Mouse (Mus musculus) embryonic facial prominence, embryonic 15.5 days (tissue): Measurements from ENCODE around the gene Angpt4. TPM values are rescaled to one million over a fixed set of nuclear protein-coding genes. Genes with fewer than 3 reads are reported as not detected.
A peak's percentile ranks its signal among the peaks of the same experiment; 100 is the strongest.

Source experiments
- ATAC-seq: fragments of 200-750 bp; cut with Nextera tagmentation; 2 replicates; pipeline ENCODE4 v1.8.0; 2017; ENCODE audit warnings: low read depth, moderate TSS enrichment; ENCODE audit not compliant: insufficient number of reproducible peaks, low FRiP score, low TSS enrichment
- H3K27ac ChIP-seq: fragments of 300-500 bp; sonication (generic); replicated peaks from 2 replicates; pipeline ENCODE4 v1.5.1; 2015; ENCODE audit warnings: mild to moderate bottlenecking, inconsistent platforms
- H3K27me3 ChIP-seq: fragments of 300-500 bp; sonication (generic); 2 replicates; pipeline ENCODE4 v1.6.1; 2015; ENCODE audit warnings: inconsistent platforms
- H3K36me3 ChIP-seq: fragments of 300-500 bp; sonication (generic); 2 replicates; pipeline ENCODE4 v1.6.1; 2015; ENCODE audit warnings: mild to moderate bottlenecking, inconsistent platforms
- H3K4me1 ChIP-seq: fragments of 300-500 bp; sonication (generic); 2 replicates; pipeline ENCODE4 v1.6.1; 2015; ENCODE audit warnings: inconsistent platforms
- H3K4me2 ChIP-seq: fragments of 300-500 bp; sonication (generic); replicated peaks from 2 replicates; pipeline ENCODE4 v1.6.1; 2015; ENCODE audit warnings: mild to moderate bottlenecking, inconsistent platforms
- H3K4me3 ChIP-seq: fragments of 300-500 bp; sonication (generic); replicated peaks from 2 replicates; pipeline ENCODE4 v1.5.1; 2015; ENCODE audit warnings: mild to moderate bottlenecking, inconsistent platforms
- H3K9ac ChIP-seq: fragments of 300-500 bp; sonication (generic); 2 replicates; pipeline ENCODE4 v1.6.1; 2015; ENCODE audit warnings: inconsistent platforms
- H3K9me3 ChIP-seq: fragments of 300-500 bp; sonication (generic); replicated peaks from 2 replicates; pipeline ENCODE4 v1.6.1; 2016; ENCODE audit warnings: inconsistent platforms
- WGBS: fragments of 180-500 bp; shearing (Covaris S2); methylation state at CpG from one replicate; pipeline ENCODE4 v1.1.7; 2015; 5-methylcytosine and 5-hydroxymethylcytosine counted together
- microRNA counts: library from miRNA; unstranded; fragments of <30 nt; microRNA quantifications from one replicate; lab custom pipeline; 2016
- microRNA-seq: library from miRNA; unstranded; fragments of <30 nt; microRNA quantifications from one replicate; pipeline ENCODE4, GENCODE M21; 2016; ENCODE audit warnings: borderline number of aligned reads
- polyA plus RNA-seq: library from polyadenylated mRNA; unstranded; fragments of >200 nt; fragmentation: Nextera tagmentation; extraction: Ambion mirVana; gene quantifications from 2 replicates; pipeline ENCODE4 v1.2.1, GENCODE M21; 2015

The Angpt4 gene
- polyA plus RNA-seq, 1 experiment from 2014 or later = 1.4 TPM

DNA sequence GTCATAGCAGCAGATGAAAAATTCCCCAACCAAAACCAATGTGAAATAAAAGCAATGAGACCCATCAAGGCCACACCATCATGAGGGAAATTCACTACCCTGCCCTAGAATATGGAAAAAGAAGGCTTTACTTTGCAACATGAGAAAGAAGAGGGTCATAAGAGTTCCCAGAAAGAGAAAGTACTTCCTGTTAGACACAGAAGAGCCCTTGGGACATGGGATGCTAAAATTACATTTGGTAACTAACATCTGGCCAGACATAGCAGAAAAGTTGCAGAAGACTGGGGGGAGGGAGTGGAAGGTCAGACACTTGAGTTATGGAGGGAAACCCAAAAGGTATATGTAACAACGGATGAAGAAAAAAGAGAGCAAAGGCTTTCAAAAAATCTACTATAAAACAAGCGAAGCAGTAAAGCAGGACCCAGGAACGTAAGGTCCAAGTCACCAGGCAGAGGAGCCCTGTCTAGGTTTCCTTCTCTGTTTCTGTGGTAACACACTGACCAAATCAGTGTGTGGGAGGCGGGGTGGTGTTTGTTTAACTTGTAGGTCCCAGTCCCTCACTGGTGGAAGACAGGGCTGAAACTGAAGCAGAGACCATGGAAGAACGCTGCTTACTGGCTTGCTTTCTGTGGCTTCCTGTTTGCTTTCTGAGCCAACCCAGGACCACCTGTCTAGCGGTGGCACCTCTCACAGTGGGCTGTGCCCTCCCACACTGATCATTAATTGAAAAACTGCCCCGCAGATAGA lies 74.6 kb downstream of the Angpt4 start:
- H3K9me3 ChIP-seq = no peaks in the 10 kb centered on the region
- no peak overlapping the region for H3K4me3 ChIP-seq
- peaks cover 5% of the 10 kb centered on the region; the same call in 1 of the 2 replicates for H3K4me1 ChIP-seq
- H3K9ac ChIP-seq = no peak overlapping the region
- WGBS = 58% methylated on average over 7 of the region's 7 CpGs
- no peak overlapping the region for H3K27ac ChIP-seq
- no peak for ATAC-seq
- H3K36me3 ChIP-seq = no peaks in the 10 kb centered on the region
- no peak overlapping the region for H3K4me2 ChIP-seq
- H3K27me3 ChIP-seq = 0 out of 2 replicates have a peak, but pooled peaks cover 3% of the 10 kb centered on the region

DNA sequence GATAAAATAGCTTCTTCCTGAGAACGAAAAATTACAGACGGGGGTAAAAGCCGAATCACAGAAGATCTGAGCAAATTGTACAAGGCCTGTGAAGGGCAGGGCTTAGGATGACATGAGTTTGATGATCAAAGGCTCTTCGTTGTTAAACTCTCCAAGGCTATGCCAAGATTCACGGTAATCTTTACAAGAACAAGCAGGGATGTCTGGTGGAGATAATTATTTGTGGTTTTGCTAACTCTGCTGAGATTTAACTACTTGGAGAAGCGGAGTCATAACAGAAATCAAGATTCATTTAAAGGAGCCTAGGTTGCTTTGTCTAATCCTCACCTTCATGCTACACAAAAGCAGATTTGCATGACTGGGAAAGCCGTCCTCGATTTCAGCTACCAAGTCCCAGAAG lies 75.9 kb downstream of the Angpt4 start:
- H3K27ac ChIP-seq = no peak overlapping the region
- H3K4me3 ChIP-seq = no peak overlapping the region
- H3K4me1 ChIP-seq = peaks cover 3% of the 10 kb centered on the region; the same call in 1 of the 2 replicates
- H3K9ac ChIP-seq = no peak overlapping the region
- no peak overlapping the region for H3K4me2 ChIP-seq
- no peaks in the 10 kb centered on the region for H3K9me3 ChIP-seq
- no peaks in the 10 kb centered on the region for H3K27me3 ChIP-seq
- no peak for ATAC-seq
- H3K36me3 ChIP-seq = no peaks in the 10 kb centered on the region
- 55% methylated on average over 8 of the region's 8 CpGs for WGBS

DNA sequence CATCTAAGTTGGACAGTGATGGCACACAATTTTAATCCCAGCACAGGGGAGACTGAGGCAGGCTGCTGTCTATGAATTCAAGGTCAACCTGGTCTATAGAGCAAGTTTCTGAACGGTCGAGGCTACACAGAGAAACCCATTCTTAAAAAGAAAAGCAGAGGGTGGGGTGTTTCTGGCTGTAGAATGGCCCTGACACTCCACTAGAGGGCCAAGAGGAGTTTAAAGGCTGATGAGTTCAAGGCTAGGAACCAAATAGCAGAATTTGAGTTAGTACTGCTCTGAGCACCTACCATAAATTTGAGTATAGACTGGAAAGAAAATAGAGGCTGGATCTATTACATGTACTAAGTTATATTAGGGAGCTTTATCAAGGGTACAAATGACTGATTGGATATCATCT lies 78.0 kb downstream of the Angpt4 start:
- Histone ChIP-seq H3K9me3 (no peaks in the 10 kb centered on the region), H3K27ac (no peak overlapping the region), H3K4me3 (no peak overlapping the region), H3K4me1 (peaks cover 3% of the 10 kb centered on the region; the same call in 1 of the 2 replicates), H3K9ac (no peak overlapping the region), H3K27me3 (0 out of 2 replicates have a peak, but pooled peaks cover 4% of the 10 kb centered on the region), H3K36me3 (no peaks in the 10 kb centered on the region), H3K4me2 (no peak overlapping the region)
- 71% methylated on average over 2 of the region's 2 CpGs for WGBS
- no peak for ATAC-seq

DNA sequence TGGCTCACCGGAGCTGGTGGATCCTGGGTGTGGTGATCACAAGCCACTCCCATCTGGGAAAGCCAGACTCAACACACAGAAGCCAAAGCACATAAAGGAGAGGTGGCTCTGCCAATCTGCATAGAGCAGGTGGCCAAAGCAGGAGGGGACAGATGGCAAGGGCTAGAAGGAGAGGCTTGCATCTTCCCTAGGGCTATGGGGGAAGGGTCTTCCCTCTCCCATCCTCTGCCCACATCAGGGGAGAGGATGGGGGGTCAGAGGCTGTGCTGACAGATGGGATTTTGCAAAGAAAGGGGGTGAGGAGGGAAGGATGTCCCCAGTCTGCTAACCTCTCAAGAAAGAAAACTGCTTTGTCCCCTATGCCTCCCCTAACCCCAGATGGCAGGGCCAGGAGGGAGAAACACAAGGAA lies 80.0 kb downstream of the Angpt4 start:
- Histone ChIP-seq H3K4me1 (peaks cover 10% of the 10 kb centered on the region; the same call in 1 of the 2 replicates), H3K27ac (no peak overlapping the region), H3K9ac (no peak overlapping the region), H3K4me2 (no peak overlapping the region), H3K4me3 (no peak overlapping the region), H3K27me3 (peaks cover 15% of the 10 kb centered on the region), H3K36me3 (no peaks in the 10 kb centered on the region), H3K9me3 (no peaks in the 10 kb centered on the region)
- 12% methylated on average over 1 of the region's 1 CpGs for WGBS
- no peak; the same call in 1 of the 2 replicates for ATAC-seq

DNA sequence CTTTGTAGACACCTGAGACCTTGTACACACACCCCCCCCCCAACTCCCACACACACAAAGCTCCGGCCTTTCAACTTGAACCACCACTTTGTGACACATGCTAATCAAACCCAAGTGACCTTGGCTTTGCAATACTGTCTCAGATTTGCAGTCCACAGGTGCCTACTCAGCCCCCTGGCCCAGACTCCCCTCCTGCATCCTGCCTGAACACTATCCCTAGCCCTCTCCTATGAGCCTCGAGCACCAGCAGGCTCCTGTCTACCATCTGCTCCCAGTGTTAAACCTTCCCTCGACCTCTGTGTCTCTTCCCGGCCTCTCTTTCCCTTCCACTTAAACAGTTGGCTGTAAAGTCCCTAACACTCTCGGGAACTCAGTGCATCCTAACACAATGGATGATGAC lies 80.4 kb downstream of the Angpt4 start:
- no peak for ATAC-seq
- Histone ChIP-seq H3K27me3 (peaks cover 20% of the 10 kb centered on the region), H3K36me3 (no peaks in the 10 kb centered on the region), H3K9ac (no peak overlapping the region), H3K4me2 (no peak overlapping the region), H3K4me1 (peaks cover 10% of the 10 kb centered on the region; the same call in 1 of the 2 replicates), H3K9me3 (no peaks in the 10 kb centered on the region), H3K4me3 (no peak overlapping the region), H3K27ac (no peak overlapping the region)
- 37% methylated on average over 5 of the region's 5 CpGs for WGBS

DNA sequence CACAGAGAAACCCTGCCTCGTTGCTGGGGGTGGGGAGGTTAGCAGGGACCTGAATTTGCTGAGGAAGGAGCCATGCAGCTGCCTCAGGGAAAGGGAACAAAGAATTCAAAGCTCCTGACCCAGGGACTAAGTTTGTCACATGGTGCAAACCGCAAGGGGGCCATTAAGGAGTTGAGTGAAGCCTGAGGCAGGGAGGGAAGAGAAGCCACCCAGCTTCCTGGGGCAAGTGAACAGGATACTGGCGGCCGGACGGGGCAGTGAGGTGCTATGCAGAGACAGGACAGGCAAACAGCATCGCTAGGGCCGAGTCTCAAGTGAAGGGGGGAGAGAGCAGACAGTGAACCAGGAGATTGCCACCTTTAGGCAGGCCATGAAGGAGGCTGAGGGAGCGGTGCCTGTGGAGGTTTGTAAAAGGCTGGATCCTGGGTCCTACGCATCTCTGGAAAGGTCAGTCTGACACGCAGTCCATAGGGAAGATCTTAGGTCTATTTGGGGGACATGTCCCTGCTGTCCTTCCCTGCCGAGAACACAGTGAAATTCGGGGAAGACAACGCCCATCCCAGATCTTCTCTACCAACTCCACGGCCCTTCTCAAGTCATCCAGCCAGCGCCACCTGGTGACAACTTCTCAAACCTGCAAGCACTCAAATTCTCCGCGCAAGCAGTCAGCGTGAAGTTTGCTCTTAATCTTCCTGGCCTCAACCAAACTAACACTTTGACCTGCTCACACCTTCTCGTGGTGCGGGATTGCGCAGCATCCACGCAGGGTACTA lies 83.5 kb downstream of the Angpt4 start:
- H3K27ac ChIP-seq = no peak overlapping the region
- H3K4me1 ChIP-seq = peaks cover 15% of the 10 kb centered on the region; the same call in 1 of the 2 replicates
- H3K27me3 ChIP-seq = peaks cover 36% of the 10 kb centered on the region
- no peak overlapping the region for H3K9ac ChIP-seq
- no peak for ATAC-seq
- H3K9me3 ChIP-seq = no peaks in the 10 kb centered on the region
- peak overlapping the region; percentile 25; the same call in 1 of the 2 replicates for H3K4me3 ChIP-seq
- peak overlapping the region; percentile 47 for H3K4me2 ChIP-seq
- 3% methylated on average over 22 of the region's 22 CpGs for WGBS
- no peaks in the 10 kb centered on the region for H3K36me3 ChIP-seq

MicroRNAs within 50 kb of the gene (microRNA counts, 519-probe panel; counts per million panel counts)
- 1,355 counts per million, percentile 8 among the panel's probes with 10 or more counts for microRNA mmu-miR-1953 (lab: Ali Mortazavi, UCI)

Small RNA genes lying within 50 kb of the gene (microRNA-seq; reads per million reads assigned to microRNA genes)
- gene Mir1953 = not detected

Other genes starting within 250 kb of the Angpt4 start
- gene Rad21l, start 242.7 kb upstream of the Angpt4 start, polyA plus RNA-seq = not detected in 2 replicates
- gene Tmem74b, start 209.2 kb upstream of the Angpt4 start, polyA plus RNA-seq = 2.8 and 3.3 TPM in 2 replicates
- 39.6 and 41.8 TPM in 2 replicates for gene Psmf1, start 167.0 kb upstream of the Angpt4 start, polyA plus RNA-seq
- gene Rspo4, start 68.3 kb upstream of the Angpt4 start, polyA plus RNA-seq = 3.0 and 3.3 TPM in 2 replicates
- gene Fam110a, start 69.0 kb downstream of the Angpt4 start, polyA plus RNA-seq = 29.5 and 30.7 TPM in 2 replicates
- 5.9 and 6.3 TPM in 2 replicates for gene Slc52a3, start 85.3 kb downstream of the Angpt4 start, polyA plus RNA-seq
- gene Scrt2, start 170.3 kb downstream of the Angpt4 start, polyA plus RNA-seq = 0.09 TPM in 1 of 2 replicates, not detected in the other
- 11.0 and 11.5 TPM in 2 replicates for gene Srxn1, start 194.3 kb downstream of the Angpt4 start, polyA plus RNA-seq
- 5.5 and 6.5 TPM in 2 replicates for gene Tcf15, start 232.4 kb downstream of the Angpt4 start, polyA plus RNA-seq